Mouse (Mus musculus) fat pad, adult 2 months (tissue): ENCODE measurements around the gene Lrrc74b.
A peak's percentile ranks its signal among the peaks of the same experiment; 100 is the strongest.
"Not testable (repeated sequence)": the region's sequence is repeated elsewhere in the genome, so short reads cannot be mapped to it uniquely, and the experiment has no call there.

Experiments used
- DNase-seq: peaks from one replicate; pipeline ENCODE4 v3.0.0-alpha.2; 2011; ENCODE audit warnings: low read depth, low spot score; ENCODE audit errors: extremely low read depth

Lrrc74b gene

GRCm38 (mm10) chr16:17561128-17561750, at the start of gene Lrrc74b:
Gene Lrrc74b (minus strand): TSS chr16:17561247.
- DNase-seq, result no peak

- no peak for DNase-seq
These were observed 44.6 kb upstream of the Lrrc74b start for GRCm38 (mm10) chr16:17605684-17606083.

- no peak for DNase-seq
These were observed 43.9 kb upstream of the Lrrc74b start for GRCm38 (mm10) chr16:17604941-17605340.

- no peak for DNase-seq
These were observed 40.0 kb upstream of the Lrrc74b start for GRCm38 (mm10) chr16:17600944-17601562.

GRCm38 (mm10) chr16:17590731-17591130, 29.7 kb upstream of the Lrrc74b start:
- DNase-seq, result no peak

- DNase-seq, result no peak
These were observed 23.5 kb upstream of the Lrrc74b start for GRCm38 (mm10) chr16:17584555-17584954.

- no peak for DNase-seq
These were observed 22.0 kb upstream of the Lrrc74b start, which contains the start of gene Slc7a4 for GRCm38 (mm10) chr16:17583064-17583463. Gene Slc7a4 (minus strand): TSS chr16:17583214.

GRCm38 (mm10) chr16:17576825-17577215, 15.8 kb upstream of the Lrrc74b start:
- no peak for DNase-seq

GRCm38 (mm10) chr16:17575870-17576824, 15.1 kb upstream of the Lrrc74b start:
- peak; percentile 52 for DNase-seq

- no peak for DNase-seq
These were observed 5.1 kb upstream of the Lrrc74b start for GRCm38 (mm10) chr16:17566186-17566585.

- DNase-seq, result no peak
These were observed 3.7 kb upstream of the Lrrc74b start for GRCm38 (mm10) chr16:17564771-17565170.

- DNase-seq, result no peak
These were observed 3.2 kb upstream of the Lrrc74b start for GRCm38 (mm10) chr16:17564221-17564620.

GRCm38 (mm10) chr16:17563580-17563979, 2.5 kb upstream of the Lrrc74b start:
- no peak for DNase-seq

- no peak for DNase-seq
These were observed 733 bp upstream of the Lrrc74b start, which contains the start of gene P2rx6 for GRCm38 (mm10) chr16:17561751-17562208. Gene P2rx6 (plus strand): TSS chr16:17561885.

GRCm38 (mm10) chr16:17559396-17560027, 1.5 kb downstream of the Lrrc74b start:
- DNase-seq, result no peak

GRCm38 (mm10) chr16:17558811-17559210, 2.2 kb downstream of the Lrrc74b start:
- DNase-seq, result no peak

- DNase-seq, result no peak
These were observed 3.0 kb downstream of the Lrrc74b start for GRCm38 (mm10) chr16:17557947-17558480.

GRCm38 (mm10) chr16:17556907-17557306, 4.1 kb downstream of the Lrrc74b start:
- DNase-seq, result no peak

- no peak for DNase-seq
These were observed 4.9 kb downstream of the Lrrc74b start for GRCm38 (mm10) chr16:17556180-17556579.

- not testable (repeated sequence) for DNase-seq
These were observed 6.3 kb downstream of the Lrrc74b start for GRCm38 (mm10) chr16:17554702-17555101.
